Mouse (Mus musculus) embryonic facial prominence, embryonic 12.5 days (tissue): ENCODE measurements at regions not wholly inside any gene's neighbourhood (a gene's known extent, or its start where the extent isn't known, plus 50 kb on each side); places are given as distances from the start of the nearest gene placed in this dataset.

Experiments
- ATAC-seq: fragments of 200-750 bp; cut with Nextera tagmentation; 2 replicates; pipeline ENCODE4 v1.8.0; 2017; ENCODE audit not compliant: insufficient number of reproducible peaks, insufficient read depth, low FRiP score, low TSS enrichment
- H3K27ac ChIP-seq: fragments of 300-500 bp; sonication (generic); 2 replicates; pipeline ENCODE4 v1.5.1; 2016; ENCODE audit warnings: mild to moderate bottlenecking
- H3K27me3 ChIP-seq: fragments of 300-500 bp; sonication (generic); 2 replicates; pipeline ENCODE4 v1.6.1; 2016; ENCODE audit warnings: mild to moderate bottlenecking, moderate library complexity
- H3K36me3 ChIP-seq: fragments of 300-500 bp; sonication (generic); 2 replicates; pipeline ENCODE4 v1.6.1; 2016; ENCODE audit warnings: mild to moderate bottlenecking
- H3K4me1 ChIP-seq: fragments of 300-500 bp; sonication (generic); 2 replicates; pipeline ENCODE4 v1.6.1; 2016
- H3K4me2 ChIP-seq: fragments of 300-500 bp; sonication (generic); replicated peaks from 2 replicates; pipeline ENCODE4 v1.6.1; 2016; ENCODE audit warnings: mild to moderate bottlenecking, moderate library complexity
- H3K4me3 ChIP-seq: fragments of 300-500 bp; sonication (generic); 2 replicates; pipeline ENCODE4 v1.5.1; 2016; ENCODE audit warnings: mild to moderate bottlenecking
- H3K9ac ChIP-seq: fragments of 300-500 bp; sonication (generic); 2 replicates; pipeline ENCODE4 v1.6.1; 2016; ENCODE audit warnings: mild to moderate bottlenecking, moderate library complexity
- H3K9me3 ChIP-seq: fragments of 300-500 bp; sonication (generic); 2 replicates; pipeline ENCODE4 v1.6.1; 2016; ENCODE audit warnings: mild to moderate bottlenecking, moderate library complexity
- WGBS: fragments of 180-500 bp; shearing (Covaris S2); methylation state at CpG from one replicate; pipeline ENCODE4 v1.1.7; 2016; 5-methylcytosine and 5-hydroxymethylcytosine counted together

GRCm38 (mm10) chr9:118204456-118204855, 54.5 kb upstream of the Cmc1 start:
- Histone ChIP-seq H3K27ac (no peak overlapping the region), H3K4me1 (no peaks in the 10 kb centered on the region), H3K9ac (no peak overlapping the region), H3K36me3 (no peaks in the 10 kb centered on the region), H3K9me3 (no peaks in the 10 kb centered on the region), H3K4me2 (no peak overlapping the region), H3K27me3 (no peaks in the 10 kb centered on the region), H3K4me3 (no peak overlapping the region)
- whole genome bisulfite sequencing, result 89% methylated on average over 9 of the region's 9 CpGs
- ATAC-seq, result no peak

- Histone ChIP-seq H3K9me3 (no peaks in the 10 kb centered on the region), H3K27me3 (no peaks in the 10 kb centered on the region), H3K27ac (no peak overlapping the region), H3K9ac (no peak overlapping the region), H3K4me1 (no peaks in the 10 kb centered on the region), H3K36me3 (no peaks in the 10 kb centered on the region), H3K4me2 (no peak overlapping the region), H3K4me3 (no peak overlapping the region)
- 86% methylated on average over 7 of the region's 7 CpGs for WGBS
- no peak for ATAC-seq
These were observed 56.5 kb upstream of the Cmc1 start for GRCm38 (mm10) chr9:118206483-118206882.

- WGBS, result 88% methylated on average over 5 of the region's 5 CpGs
- no peaks in the 10 kb centered on the region for H3K4me1 ChIP-seq
- no peak overlapping the region for H3K9ac ChIP-seq
- no peak overlapping the region for H3K4me3 ChIP-seq
- H3K27ac ChIP-seq, result no peak overlapping the region
- no peak overlapping the region for H3K4me2 ChIP-seq
- H3K9me3 ChIP-seq, result peaks cover 3% of the 10 kb centered on the region; the same call in 1 of the 2 replicates
- no peaks in the 10 kb centered on the region for H3K27me3 ChIP-seq
- no peaks in the 10 kb centered on the region for H3K36me3 ChIP-seq
- ATAC-seq, result no peak
These were observed 69.7 kb upstream of the Cmc1 start for GRCm38 (mm10) chr9:118219696-118220095.

DNA sequence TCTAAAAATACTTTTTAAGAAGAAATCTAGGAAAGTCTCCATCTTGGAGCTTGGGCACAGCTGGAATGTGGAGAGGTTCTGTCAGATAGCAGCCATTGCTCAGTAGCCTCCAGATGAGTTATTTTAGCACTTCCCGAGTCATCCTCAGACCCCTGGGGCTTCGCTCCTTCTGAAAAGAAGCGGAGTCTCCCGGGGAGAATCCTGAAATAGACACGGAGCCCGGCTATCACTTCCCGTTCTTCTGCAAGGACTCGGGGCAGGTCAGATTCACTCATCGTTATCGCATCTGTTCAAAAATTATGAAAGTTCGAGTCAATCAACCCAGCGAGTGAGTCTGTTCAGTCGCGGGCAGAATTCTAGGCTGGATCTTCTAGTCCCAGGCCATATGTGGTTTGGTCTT, 71.2 kb upstream of the Cmc1 start:
- no peaks in the 10 kb centered on the region for H3K27me3 ChIP-seq
- no peak overlapping the region for H3K4me2 ChIP-seq
- no peak overlapping the region for H3K9ac ChIP-seq
- H3K27ac ChIP-seq, result no peak overlapping the region
- H3K36me3 ChIP-seq, result no peaks in the 10 kb centered on the region
- H3K4me1 ChIP-seq, result no peaks in the 10 kb centered on the region
- no peak for ATAC-seq
- 84% methylated on average over 14 of the region's 14 CpGs for WGBS
- no peaks in the 10 kb centered on the region for H3K9me3 ChIP-seq
- H3K4me3 ChIP-seq, result no peak overlapping the region

DNA sequence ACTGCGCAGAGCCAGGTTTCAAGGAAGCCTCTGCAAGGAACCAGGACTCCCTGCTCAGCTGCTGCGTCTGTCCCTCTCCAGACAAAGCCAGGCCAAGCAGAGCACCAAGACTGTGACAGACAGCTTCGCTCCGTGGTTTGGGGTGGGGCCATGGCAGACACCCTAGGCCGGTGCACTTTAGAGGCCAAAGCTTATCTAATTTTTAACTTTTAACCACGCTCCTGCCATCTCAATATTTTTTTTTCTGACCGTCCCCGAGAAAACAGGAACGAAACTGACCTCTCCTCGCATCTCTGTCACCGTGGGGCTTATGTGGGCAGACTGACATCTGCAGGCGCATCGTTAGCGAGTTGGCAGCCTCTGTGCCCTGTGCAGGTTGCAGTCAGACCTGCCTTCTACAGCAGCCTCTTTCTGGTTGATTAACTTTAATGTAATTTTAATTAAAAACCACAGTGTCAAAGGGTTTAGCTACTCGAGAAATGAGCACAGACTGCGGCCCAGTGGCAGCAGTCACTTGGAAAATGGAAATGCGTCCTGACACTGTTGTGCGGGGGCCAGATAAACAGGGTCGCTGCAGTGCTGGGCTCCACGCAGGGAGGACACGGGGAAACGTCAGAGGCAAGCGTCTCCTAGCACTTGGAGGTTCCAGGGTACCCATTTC, 77.6 kb upstream of the Cmc1 start:
- no peak for ATAC-seq
- H3K4me2 ChIP-seq, result no peak overlapping the region; the same call in 1 of the 2 replicates
- H3K36me3 ChIP-seq, result no peaks in the 10 kb centered on the region
- H3K27me3 ChIP-seq, result no peaks in the 10 kb centered on the region
- WGBS, result 62% methylated on average over 23 of the region's 23 CpGs
- no peak overlapping the region for H3K4me3 ChIP-seq
- no peak overlapping the region for H3K9ac ChIP-seq
- H3K9me3 ChIP-seq, result no peaks in the 10 kb centered on the region
- peaks cover 4% of the 10 kb centered on the region; the same call in 1 of the 2 replicates for H3K4me1 ChIP-seq
- no peak overlapping the region for H3K27ac ChIP-seq

- Histone ChIP-seq H3K9ac (no peak overlapping the region), H3K36me3 (no peaks in the 10 kb centered on the region), H3K4me1 (peaks cover 4% of the 10 kb centered on the region; the same call in 1 of the 2 replicates), H3K4me3 (no peak overlapping the region), H3K27ac (no peak overlapping the region), H3K4me2 (no peak overlapping the region), H3K27me3 (no peaks in the 10 kb centered on the region), H3K9me3 (no peaks in the 10 kb centered on the region)
- no peak for ATAC-seq
- WGBS, result 67% methylated on average over 19 of the region's 19 CpGs
These were observed 78.9 kb upstream of the Cmc1 start for GRCm38 (mm10) chr9:118228691-118229427.

DNA sequence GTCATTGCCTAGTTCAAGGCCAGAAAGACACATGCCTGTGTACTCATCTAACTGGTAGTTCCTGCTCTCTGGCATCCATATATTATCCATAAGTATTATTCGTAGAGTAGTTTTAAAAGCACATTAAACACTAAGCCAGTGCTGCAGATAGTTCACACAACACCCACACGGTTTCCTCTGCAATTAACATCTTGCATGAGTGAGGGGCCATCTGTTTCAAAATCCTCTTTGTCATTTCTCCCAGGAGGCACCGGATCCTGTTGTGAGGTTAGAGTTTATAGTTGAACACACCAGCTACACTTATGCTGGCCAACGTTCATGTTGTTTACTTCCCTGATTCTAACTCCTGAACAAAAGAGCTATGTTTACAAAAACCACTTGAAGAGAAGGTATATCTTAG, 90.7 kb upstream of the Cmc1 start:
- H3K9me3 ChIP-seq, result no peaks in the 10 kb centered on the region
- H3K4me2 ChIP-seq, result no peak overlapping the region
- no peaks in the 10 kb centered on the region for H3K36me3 ChIP-seq
- H3K27me3 ChIP-seq, result no peaks in the 10 kb centered on the region
- H3K4me1 ChIP-seq, result no peaks in the 10 kb centered on the region
- 75% methylated on average over 4 of the region's 4 CpGs for WGBS
- no peak for ATAC-seq
- H3K4me3 ChIP-seq, result no peak overlapping the region
- H3K27ac ChIP-seq, result no peak overlapping the region
- no peak overlapping the region for H3K9ac ChIP-seq

GRCm38 (mm10) chr9:118246820-118247628, 97.0 kb upstream of the Cmc1 start:
- no peaks in the 10 kb centered on the region for H3K36me3 ChIP-seq
- H3K4me1 ChIP-seq, result no peaks in the 10 kb centered on the region
- no peak overlapping the region for H3K9ac ChIP-seq
- H3K9me3 ChIP-seq, result no peaks in the 10 kb centered on the region
- H3K27me3 ChIP-seq, result no peaks in the 10 kb centered on the region
- H3K27ac ChIP-seq, result no peak overlapping the region
- no peak overlapping the region for H3K4me2 ChIP-seq
- ATAC-seq, result no peak
- no peak overlapping the region for H3K4me3 ChIP-seq
- 32% methylated on average over 15 of the region's 15 CpGs for WGBS

DNA sequence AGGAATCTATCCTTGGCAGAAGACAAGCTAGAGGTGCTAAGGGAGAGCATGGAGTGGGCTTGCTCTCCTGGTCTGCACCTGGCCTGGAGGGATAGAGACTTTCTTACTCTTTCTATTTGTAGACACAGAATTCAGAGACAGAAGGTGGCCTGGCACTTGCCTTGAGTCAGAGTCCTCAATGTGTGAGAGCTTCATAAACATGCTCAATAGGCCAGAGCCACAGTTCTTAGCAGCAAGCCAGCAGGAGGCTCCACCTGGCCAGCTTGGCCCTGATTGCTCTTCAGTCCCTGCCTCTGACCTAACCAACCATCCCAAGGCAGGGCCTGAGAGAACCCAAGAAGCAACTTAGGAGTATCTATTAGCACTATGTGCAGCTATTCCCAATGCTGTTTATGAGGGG, 103.9 kb upstream of the Cmc1 start:
- no peaks in the 10 kb centered on the region; the same call in 1 of the 2 replicates for H3K27me3 ChIP-seq
- H3K4me1 ChIP-seq, result no peaks in the 10 kb centered on the region
- ATAC-seq, result no peak
- H3K36me3 ChIP-seq, result no peaks in the 10 kb centered on the region
- no peaks in the 10 kb centered on the region for H3K9me3 ChIP-seq
- H3K4me2 ChIP-seq, result no peak overlapping the region
- H3K9ac ChIP-seq, result no peak overlapping the region
- no peak overlapping the region for H3K4me3 ChIP-seq
- H3K27ac ChIP-seq, result no peak overlapping the region

- WGBS, result 40% methylated on average over 9 of the region's 9 CpGs
- H3K4me1 ChIP-seq, result no peaks in the 10 kb centered on the region
- no peak overlapping the region for H3K27ac ChIP-seq
- no peaks in the 10 kb centered on the region for H3K36me3 ChIP-seq
- H3K9me3 ChIP-seq, result no peaks in the 10 kb centered on the region
- no peak overlapping the region for H3K9ac ChIP-seq
- no peak overlapping the region for H3K4me2 ChIP-seq
- no peak for ATAC-seq
- H3K4me3 ChIP-seq, result no peak overlapping the region
- H3K27me3 ChIP-seq, result no peaks in the 10 kb centered on the region; the same call in 1 of the 2 replicates
These were observed 105.3 kb upstream of the Cmc1 start for GRCm38 (mm10) chr9:118255200-118255733.

DNA sequence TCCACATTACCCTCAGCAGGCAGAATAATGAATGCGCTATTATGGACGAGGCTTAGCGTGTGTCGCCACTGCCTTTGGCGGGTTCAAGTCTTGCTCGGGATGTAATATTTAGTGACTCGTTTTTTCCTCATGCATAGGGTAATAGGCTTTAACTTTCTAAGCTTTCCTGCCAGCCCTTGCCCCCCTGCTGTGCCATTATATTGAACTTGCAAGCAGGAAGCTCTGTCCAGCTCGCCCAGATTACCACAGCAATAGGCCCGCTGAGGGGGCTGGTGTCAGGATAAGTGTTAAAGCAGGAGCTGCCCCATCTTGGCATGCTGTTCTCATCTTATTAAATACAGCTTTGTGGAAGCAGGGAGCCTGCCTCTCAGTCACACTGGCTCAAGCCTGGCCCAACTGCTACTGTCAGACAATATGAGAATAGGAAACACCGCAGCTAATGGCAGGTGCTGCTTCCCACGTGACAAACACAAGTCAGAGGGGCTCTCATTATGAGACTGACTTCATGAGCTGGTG, 105.8 kb upstream of the Cmc1 start:
- WGBS, result 7% methylated on average over 11 of the region's 11 CpGs
- no peak for ATAC-seq
- Histone ChIP-seq H3K4me3 (no peak overlapping the region), H3K9me3 (no peaks in the 10 kb centered on the region), H3K27ac (no peak overlapping the region), H3K4me1 (no peaks in the 10 kb centered on the region), H3K4me2 (no peak overlapping the region), H3K27me3 (no peaks in the 10 kb centered on the region; the same call in 1 of the 2 replicates), H3K36me3 (no peaks in the 10 kb centered on the region), H3K9ac (no peak overlapping the region)
